Mouse (Mus musculus): Measurements from ENCODE around the gene Cyp1b1. TPM values are rescaled to one million over a fixed set of nuclear protein-coding genes. Genes with fewer than 3 reads are reported as not detected.
A peak's percentile ranks its signal among the peaks of the same experiment; 100 is the strongest.

Cyp1b1 gene
- polyA plus RNA-seq (2016; fragmentation: Nextera tagmentation; extraction: Ambion mirVana): 3.6 and 3.8 TPM in 2 replicates

- H3K27ac ChIP-seq: no peak within 1 kb of the TSS
- no peaks in the 10 kb centered on the region for H3K36me3 ChIP-seq
- H3K9ac ChIP-seq (replicated peaks): peak within 1 kb of the TSS; percentile 50
- H3K27me3 ChIP-seq: peaks cover 50% of the 10 kb centered on the region
- H3K9me3 ChIP-seq: peaks cover 2% of the 10 kb centered on the region; the same call in 1 of the 2 replicates
- H3K4me1 ChIP-seq (replicated peaks): peaks cover 31% of the 10 kb centered on the region
- peak within 1 kb of the TSS; percentile 46 for H3K4me3 ChIP-seq (replicated peaks)
- WGBS: under 1% methylated on average over 31 of the region's 31 CpGs
- peak within 1 kb of the TSS; percentile 93 for H3K4me2 ChIP-seq
- peak; percentile 19; the same call in 1 of the 2 replicates for ATAC-seq (ENCODE audit: insufficient number of reproducible peaks, insufficient read depth, low FRiP score, low TSS enrichment, low read depth)
Observed at GRCm38 (mm10) chr17:79714931-79715637, at the start of gene Cyp1b1. Gene Cyp1b1, minus strand, starts transcription at chr17:79715061.

GRCm38 (mm10) chr17:79761841-79762240, 47.0 kb upstream of the Cyp1b1 start:
- 83% methylated on average over 1 of the region's 1 CpGs for WGBS
- no peak for ATAC-seq (ENCODE audit: insufficient number of reproducible peaks, insufficient read depth, low FRiP score, low TSS enrichment, low read depth)
- Histone ChIP-seq H3K27ac (no peak overlapping the region), H3K4me2 (no peak overlapping the region), H3K4me1 (replicated peaks) (0 out of 2 replicates have a peak, but pooled peaks cover 2% of the 10 kb centered on the region), H3K36me3 (no peaks in the 10 kb centered on the region), H3K9ac (replicated peaks) (no peak overlapping the region), H3K27me3 (0 out of 2 replicates have a peak, but pooled peaks cover under 1% of the 10 kb centered on the region), H3K9me3 (no peaks in the 10 kb centered on the region), H3K4me3 (replicated peaks) (no peak overlapping the region)

- Histone ChIP-seq H3K27ac (no peak overlapping the region), H3K4me3 (replicated peaks) (no peak overlapping the region), H3K9ac (replicated peaks) (no peak overlapping the region), H3K27me3 (peaks cover 9% of the 10 kb centered on the region), H3K9me3 (peaks cover 7% of the 10 kb centered on the region; the same call in 1 of the 2 replicates), H3K4me2 (no peak overlapping the region), H3K36me3 (no peaks in the 10 kb centered on the region), H3K4me1 (replicated peaks) (0 out of 2 replicates have a peak, but pooled peaks cover 2% of the 10 kb centered on the region)
- ATAC-seq (ENCODE audit: insufficient number of reproducible peaks, insufficient read depth, low FRiP score, low TSS enrichment, low read depth): no peak
- 94% methylated on average over 12 of the region's 12 CpGs for WGBS
Observed at GRCm38 (mm10) chr17:79753831-79754230, 39.0 kb upstream of the Cyp1b1 start.

- Histone ChIP-seq H3K9ac (replicated peaks) (no peak overlapping the region), H3K36me3 (no peaks in the 10 kb centered on the region), H3K9me3 (peaks cover 10% of the 10 kb centered on the region; the same call in 1 of the 2 replicates), H3K27ac (no peak overlapping the region), H3K4me2 (no peak overlapping the region), H3K27me3 (peaks cover 9% of the 10 kb centered on the region), H3K4me1 (replicated peaks) (0 out of 2 replicates have a peak, but pooled peaks cover 2% of the 10 kb centered on the region), H3K4me3 (replicated peaks) (no peak overlapping the region)
- no peak for ATAC-seq (ENCODE audit: insufficient number of reproducible peaks, insufficient read depth, low FRiP score, low TSS enrichment, low read depth)
Observed at GRCm38 (mm10) chr17:79752836-79753235, 38.0 kb upstream of the Cyp1b1 start.

GRCm38 (mm10) chr17:79751661-79752191, 36.9 kb upstream of the Cyp1b1 start:
- Histone ChIP-seq H3K4me1 (replicated peaks) (no peaks in the 10 kb centered on the region), H3K27ac (no peak overlapping the region), H3K4me3 (replicated peaks) (no peak overlapping the region), H3K27me3 (peaks cover 12% of the 10 kb centered on the region), H3K4me2 (no peak overlapping the region), H3K9me3 (peaks cover 14% of the 10 kb centered on the region; the same call in 1 of the 2 replicates), H3K36me3 (no peaks in the 10 kb centered on the region), H3K9ac (replicated peaks) (no peak overlapping the region)
- ATAC-seq (ENCODE audit: insufficient number of reproducible peaks, insufficient read depth, low FRiP score, low TSS enrichment, low read depth): no peak
- 91% methylated on average over 6 of the region's 6 CpGs for WGBS

GRCm38 (mm10) chr17:79749647-79750046, 34.8 kb upstream of the Cyp1b1 start:
- Histone ChIP-seq H3K4me1 (replicated peaks) (no peaks in the 10 kb centered on the region), H3K36me3 (no peaks in the 10 kb centered on the region), H3K9ac (replicated peaks) (no peak overlapping the region), H3K4me3 (replicated peaks) (no peak overlapping the region), H3K27me3 (peaks cover 6% of the 10 kb centered on the region), H3K9me3 (peaks cover 14% of the 10 kb centered on the region; the same call in 1 of the 2 replicates), H3K4me2 (no peak overlapping the region), H3K27ac (no peak overlapping the region)
- WGBS: 28% methylated on average over 1 of the region's 1 CpGs
- no peak for ATAC-seq (ENCODE audit: insufficient number of reproducible peaks, insufficient read depth, low FRiP score, low TSS enrichment, low read depth)

- peaks cover 14% of the 10 kb centered on the region; the same call in 1 of the 2 replicates for H3K9me3 ChIP-seq
- no peak overlapping the region for H3K9ac ChIP-seq (replicated peaks)
- no peaks in the 10 kb centered on the region for H3K36me3 ChIP-seq
- H3K4me1 ChIP-seq (replicated peaks): no peaks in the 10 kb centered on the region
- 85% methylated on average over 11 of the region's 11 CpGs for WGBS
- H3K4me2 ChIP-seq: no peak overlapping the region
- H3K4me3 ChIP-seq (replicated peaks): no peak overlapping the region
- ATAC-seq (ENCODE audit: insufficient number of reproducible peaks, insufficient read depth, low FRiP score, low TSS enrichment, low read depth): no peak
- H3K27me3 ChIP-seq: peaks cover 15% of the 10 kb centered on the region
- H3K27ac ChIP-seq: no peak overlapping the region
Observed at GRCm38 (mm10) chr17:79746954-79747353, 32.1 kb upstream of the Cyp1b1 start.

- ATAC-seq (ENCODE audit: insufficient number of reproducible peaks, insufficient read depth, low FRiP score, low TSS enrichment, low read depth): no peak
- H3K9ac ChIP-seq (replicated peaks): no peak overlapping the region
- H3K27ac ChIP-seq: no peak overlapping the region
- peaks cover 14% of the 10 kb centered on the region; the same call in 1 of the 2 replicates for H3K9me3 ChIP-seq
- no peaks in the 10 kb centered on the region for H3K4me1 ChIP-seq (replicated peaks)
- H3K4me3 ChIP-seq (replicated peaks): no peak overlapping the region
- whole genome bisulfite sequencing: 26% methylated on average over 3 of the region's 3 CpGs
- H3K36me3 ChIP-seq: no peaks in the 10 kb centered on the region
- H3K4me2 ChIP-seq: no peak overlapping the region
- peaks cover 15% of the 10 kb centered on the region for H3K27me3 ChIP-seq
Observed at GRCm38 (mm10) chr17:79746146-79746591, 31.3 kb upstream of the Cyp1b1 start.

- Histone ChIP-seq H3K9ac (replicated peaks) (no peak overlapping the region), H3K4me1 (replicated peaks) (no peaks in the 10 kb centered on the region), H3K4me2 (no peak overlapping the region), H3K9me3 (peaks cover 14% of the 10 kb centered on the region; the same call in 1 of the 2 replicates), H3K36me3 (no peaks in the 10 kb centered on the region), H3K27me3 (peaks cover 15% of the 10 kb centered on the region), H3K4me3 (replicated peaks) (no peak overlapping the region), H3K27ac (no peak overlapping the region)
- 64% methylated on average over 13 of the region's 13 CpGs for WGBS
- ATAC-seq (ENCODE audit: insufficient number of reproducible peaks, insufficient read depth, low FRiP score, low TSS enrichment, low read depth): no peak
Observed at GRCm38 (mm10) chr17:79745051-79745731, 30.3 kb upstream of the Cyp1b1 start.

GRCm38 (mm10) chr17:79743507-79743906, 28.6 kb upstream of the Cyp1b1 start:
- Histone ChIP-seq H3K27ac (no peak overlapping the region), H3K9me3 (peaks cover 6% of the 10 kb centered on the region; the same call in 1 of the 2 replicates), H3K4me1 (replicated peaks) (peaks cover 12% of the 10 kb centered on the region), H3K36me3 (no peaks in the 10 kb centered on the region), H3K4me3 (replicated peaks) (no peak overlapping the region), H3K9ac (replicated peaks) (no peak overlapping the region), H3K27me3 (peaks cover 15% of the 10 kb centered on the region), H3K4me2 (no peak overlapping the region)
- WGBS: 88% methylated on average over 1 of the region's 1 CpGs
- no peak for ATAC-seq (ENCODE audit: insufficient number of reproducible peaks, insufficient read depth, low FRiP score, low TSS enrichment, low read depth)

- Histone ChIP-seq H3K27ac (no peak overlapping the region), H3K4me2 (no peak overlapping the region), H3K4me3 (replicated peaks) (no peak overlapping the region), H3K36me3 (no peaks in the 10 kb centered on the region), H3K27me3 (peaks cover 15% of the 10 kb centered on the region), H3K4me1 (replicated peaks) (peaks cover 20% of the 10 kb centered on the region), H3K9ac (replicated peaks) (no peak overlapping the region), H3K9me3 (peaks cover 2% of the 10 kb centered on the region; the same call in 1 of the 2 replicates)
- 83% methylated on average over 5 of the region's 5 CpGs for WGBS
- no peak for ATAC-seq (ENCODE audit: insufficient number of reproducible peaks, insufficient read depth, low FRiP score, low TSS enrichment, low read depth)
Observed at GRCm38 (mm10) chr17:79742635-79743034, 27.8 kb upstream of the Cyp1b1 start.

Measured in limb, embryonic 12.5 days (tissue).